Mouse (Mus musculus): ENCODE measurements at regions not wholly inside any gene's neighbourhood (a gene's known extent, or its start where the extent isn't known, plus 50 kb on each side); places are given as distances from the start of the nearest gene placed in this dataset.

GRCm38 (mm10) chr3:123754011-123754610 lies 63.5 kb upstream of the Ndst3 start:
- DNase-seq: no peak

- DNase-seq: no peak
Measured at GRCm38 (mm10) chr3:123754927-123755326, 64.3 kb upstream of the Ndst3 start.

- peak; percentile 4 for DNase-seq
Measured at GRCm38 (mm10) chr3:123765911-123766556, 75.4 kb upstream of the Ndst3 start.

- DNase-seq: no peak
Measured at GRCm38 (mm10) chr3:123766557-123766913, 75.9 kb upstream of the Ndst3 start.

- no peak for DNase-seq
Measured at GRCm38 (mm10) chr3:123780507-123780906, 89.9 kb upstream of the Ndst3 start.

GRCm38 (mm10) chr3:123781581-123781980 lies 90.9 kb upstream of the Ndst3 start:
- no peak for DNase-seq

- no peak for DNase-seq
Measured at GRCm38 (mm10) chr3:123784127-123784526, 93.5 kb upstream of the Ndst3 start.

- no peak for DNase-seq
Measured at GRCm38 (mm10) chr3:123794011-123794410, 103.4 kb upstream of the Ndst3 start.

- no peak for DNase-seq
Measured at GRCm38 (mm10) chr3:123805338-123805737, 114.7 kb upstream of the Ndst3 start.

- no peak for DNase-seq
Measured at GRCm38 (mm10) chr3:123806050-123806449, 115.4 kb upstream of the Ndst3 start.

- no peak for DNase-seq
Measured at GRCm38 (mm10) chr3:123806546-123806945, 115.9 kb upstream of the Ndst3 start.

GRCm38 (mm10) chr3:123810018-123810942 lies 119.6 kb upstream of the Ndst3 start:
- no peak for DNase-seq

GRCm38 (mm10) chr3:123810943-123811499 lies 120.4 kb upstream of the Ndst3 start:
- no peak for DNase-seq

GRCm38 (mm10) chr3:123828790-123829189 lies 138.1 kb upstream of the Ndst3 start:
- DNase-seq: no peak

- DNase-seq: no peak
Measured at GRCm38 (mm10) chr3:123838385-123839170, 147.9 kb upstream of the Ndst3 start.

GRCm38 (mm10) chr3:123846554-123846953 lies 155.9 kb upstream of the Ndst3 start:
- no peak for DNase-seq

GRCm38 (mm10) chr3:123848663-123849062 lies 158.0 kb upstream of the Ndst3 start:
- DNase-seq: no peak

- no peak for DNase-seq
Measured at GRCm38 (mm10) chr3:123852889-123853288, 162.2 kb upstream of the Ndst3 start.

- no peak for DNase-seq
Measured at GRCm38 (mm10) chr3:123873709-123874108, 183.1 kb upstream of the Ndst3 start.

GRCm38 (mm10) chr3:123893691-123894090 lies 203.0 kb upstream of the Ndst3 start:
- DNase-seq: no peak

- DNase-seq: no peak
Measured at GRCm38 (mm10) chr3:123905928-123906721, 215.5 kb upstream of the Ndst3 start.
